Mouse (Mus musculus): ENCODE measurements around the gene Leo1. TPM values are rescaled to one million over a fixed set of nuclear protein-coding genes. Genes with fewer than 3 reads are reported as not detected.
"Not testable (repeated sequence)": the region's sequence is repeated elsewhere in the genome, so short reads cannot be mapped to it uniquely, and the experiment has no call there.

Gene Leo1
- polyA plus RNA-seq, 1 experiment from 2014 or later: 51.1 TPM

DNA sequence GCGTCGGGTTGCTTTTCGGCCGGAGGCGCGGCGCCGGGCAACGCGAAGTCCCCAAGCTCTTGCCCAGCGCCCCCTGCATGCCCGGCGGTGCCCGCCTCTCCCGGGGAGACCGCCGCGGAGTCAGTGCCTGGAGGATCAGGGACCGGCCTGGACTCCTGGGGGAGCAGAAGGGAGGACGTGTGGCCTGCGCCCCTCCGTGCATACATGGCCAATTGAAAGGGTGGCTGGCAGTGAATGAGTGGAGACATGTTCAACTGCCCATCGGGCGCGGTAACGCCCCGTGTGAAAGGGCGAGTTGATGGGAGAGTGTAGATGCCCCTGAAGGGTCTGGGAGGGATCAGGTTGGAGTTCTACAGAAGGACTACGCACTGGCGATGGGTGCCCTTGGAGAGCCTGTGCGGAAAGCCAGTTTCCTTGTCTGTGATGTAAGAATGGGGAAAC is 387 bp downstream of the Leo1 start:
- Histone ChIP-seq H3K9me3 (no peaks in the 10 kb centered on the region), H3K36me3 (peaks cover 19% of the 10 kb centered on the region), H3K9ac (peak overlapping the region; percentile 87), H3K4me3 (peak overlapping the region; percentile 79), H3K4me1 (peaks cover 17% of the 10 kb centered on the region), H3K27ac (peak overlapping the region; percentile 90), H3K27me3 (no peaks in the 10 kb centered on the region), H3K4me2 (peak overlapping the region; percentile 76)
- 0% methylated on average over 21 of the region's 31 CpGs for WGBS
- peak; percentile 78 for ATAC-seq (ENCODE audit: insufficient number of reproducible peaks, insufficient read depth, low FRiP score, low TSS enrichment, low read depth)

DNA sequence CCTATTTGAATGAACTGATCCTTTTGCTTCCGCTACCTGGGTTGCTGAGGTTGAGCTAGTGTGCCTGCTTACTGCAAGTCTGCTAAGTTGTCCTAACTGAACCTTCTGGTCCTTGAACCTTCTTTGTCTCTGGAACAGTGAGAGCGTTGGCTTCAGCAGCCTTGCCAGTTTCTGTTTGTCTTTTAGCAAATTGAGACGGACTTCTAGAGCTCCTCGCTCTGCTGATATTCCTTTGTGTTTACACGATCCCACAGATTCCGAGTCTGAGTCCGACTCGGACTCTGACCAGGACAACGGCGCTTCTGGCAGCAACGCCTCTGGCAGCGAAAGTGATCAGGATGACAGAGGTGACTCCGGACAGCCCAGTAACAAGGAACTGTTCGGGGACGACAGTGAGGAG is 3.7 kb downstream of the Leo1 start:
- Histone ChIP-seq H3K4me1 (peaks cover 22% of the 10 kb centered on the region), H3K4me3 (no peak overlapping the region), H3K27ac (no peak overlapping the region), H3K4me2 (no peak overlapping the region), H3K9me3 (no peaks in the 10 kb centered on the region), H3K9ac (no peak overlapping the region), H3K36me3 (peaks cover 52% of the 10 kb centered on the region), H3K27me3 (no peaks in the 10 kb centered on the region)
- WGBS: 92% methylated on average over 15 of the region's 15 CpGs
- ATAC-seq (ENCODE audit: insufficient number of reproducible peaks, insufficient read depth, low FRiP score, low TSS enrichment, low read depth): no peak

DNA sequence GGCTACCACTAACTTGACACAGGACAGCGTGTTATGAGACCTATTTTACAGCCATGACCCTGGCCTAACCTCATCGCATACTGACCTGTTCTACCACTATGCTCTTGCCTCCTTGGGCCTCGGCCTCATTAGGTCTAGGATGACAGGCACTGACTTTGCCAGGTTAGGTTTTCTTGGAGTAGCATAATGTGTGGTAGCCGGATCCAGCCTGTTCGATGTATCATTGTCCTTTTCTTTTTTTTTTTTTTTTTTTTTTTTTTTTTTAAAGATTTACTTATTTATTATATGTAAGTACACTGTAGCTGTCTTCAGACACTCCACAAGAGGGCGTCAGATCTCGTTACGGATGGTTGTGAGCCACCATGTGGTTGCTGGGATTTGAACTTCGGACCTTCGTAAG is 5.2 kb downstream of the Leo1 start:
- peaks cover 64% of the 10 kb centered on the region for H3K36me3 ChIP-seq
- not testable (repeated sequence) for H3K27me3 ChIP-seq; H3K4me3 ChIP-seq; H3K9ac ChIP-seq; H3K27ac ChIP-seq; ATAC-seq (ENCODE audit: insufficient number of reproducible peaks, insufficient read depth, low FRiP score, low TSS enrichment, low read depth); H3K9me3 ChIP-seq; H3K4me2 ChIP-seq
- WGBS: 84% methylated on average over 10 of the region's 10 CpGs
- H3K4me1 ChIP-seq: peaks cover 22% of the 10 kb centered on the region

DNA sequence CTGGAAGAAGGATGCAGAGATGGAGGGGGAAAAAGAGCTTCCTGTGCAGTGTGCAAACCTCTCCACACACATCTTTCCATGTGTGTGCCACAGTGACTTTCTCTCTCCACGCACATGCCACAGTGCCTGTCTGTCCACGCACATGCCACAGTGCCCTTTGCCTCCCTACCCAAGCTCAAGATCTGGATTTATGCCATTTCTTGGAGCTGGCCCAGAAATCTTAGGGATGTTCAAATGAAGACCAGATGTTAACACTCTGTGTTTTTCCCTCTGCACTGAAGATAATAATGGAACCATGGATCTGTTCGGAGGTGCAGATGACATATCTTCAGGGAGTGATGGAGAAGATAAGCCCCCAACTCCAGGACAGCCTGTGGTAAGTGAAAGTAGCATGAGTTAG is 6.7 kb downstream of the Leo1 start:
- peaks cover 10% of the 10 kb centered on the region for H3K4me1 ChIP-seq
- H3K36me3 ChIP-seq: peaks cover 77% of the 10 kb centered on the region
- no peak overlapping the region for H3K27ac ChIP-seq
- H3K9me3 ChIP-seq: no peaks in the 10 kb centered on the region
- ATAC-seq (ENCODE audit: insufficient number of reproducible peaks, insufficient read depth, low FRiP score, low TSS enrichment, low read depth): no peak
- H3K27me3 ChIP-seq: no peaks in the 10 kb centered on the region
- WGBS: 60% methylated on average over 3 of the region's 3 CpGs
- H3K4me3 ChIP-seq: no peak overlapping the region
- no peak overlapping the region for H3K9ac ChIP-seq
- H3K4me2 ChIP-seq: no peak overlapping the region

DNA sequence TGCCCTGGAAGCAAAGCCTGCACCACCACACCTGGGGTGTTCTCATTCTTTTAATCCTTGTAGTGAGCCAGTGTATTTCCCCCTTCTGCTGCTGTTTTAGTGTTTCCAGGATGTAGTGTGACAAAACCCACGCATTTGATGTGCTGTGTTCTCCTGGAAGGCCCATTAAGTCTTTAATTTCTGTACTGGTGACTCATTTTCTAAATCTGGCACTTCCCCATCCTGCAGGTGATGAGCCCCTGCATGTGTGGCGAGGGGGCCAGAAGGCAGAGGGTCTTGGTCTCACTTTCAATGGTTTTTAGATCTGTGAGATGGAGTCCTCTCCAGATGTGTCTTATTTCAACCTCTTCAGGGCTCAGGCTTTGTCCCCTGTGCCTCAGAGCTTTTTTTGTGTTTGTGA is 12.7 kb downstream of the Leo1 start:
- peaks cover 94% of the 10 kb centered on the region for H3K36me3 ChIP-seq
- H3K4me2 ChIP-seq: no peak overlapping the region
- ATAC-seq (ENCODE audit: insufficient number of reproducible peaks, insufficient read depth, low FRiP score, low TSS enrichment, low read depth): no peak

DNA sequence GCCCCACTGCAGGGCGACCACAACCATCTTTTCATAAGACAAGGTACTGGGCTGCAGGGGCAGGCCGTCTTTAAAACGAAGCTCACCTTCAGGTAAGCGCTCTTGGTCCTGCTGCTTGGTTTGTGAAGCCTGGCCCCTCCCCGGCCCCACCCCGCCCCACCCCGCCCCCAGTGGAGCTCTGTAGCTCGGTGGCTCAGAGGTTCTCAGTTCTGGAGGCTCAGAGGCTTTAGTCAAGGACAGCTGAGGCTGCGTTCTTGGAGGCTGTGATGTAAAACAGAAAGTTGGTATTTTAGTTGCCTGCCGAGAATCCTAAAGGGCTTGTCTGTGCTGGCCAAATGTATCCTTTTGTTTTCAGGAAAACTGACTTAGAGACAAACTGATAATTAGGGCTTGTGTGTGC is 14.4 kb downstream of the Leo1 start:
- WGBS: 75% methylated on average over 10 of the region's 10 CpGs
- Histone ChIP-seq H3K4me1 (no peaks in the 10 kb centered on the region), H3K9ac (no peak overlapping the region), H3K36me3 (peaks cover 96% of the 10 kb centered on the region), H3K27me3 (no peaks in the 10 kb centered on the region), H3K4me2 (no peak overlapping the region), H3K27ac (no peak overlapping the region), H3K4me3 (no peak overlapping the region), H3K9me3 (no peaks in the 10 kb centered on the region)
- ATAC-seq (ENCODE audit: insufficient number of reproducible peaks, insufficient read depth, low FRiP score, low TSS enrichment, low read depth): no peak

More for the DNA sequence above, 12.7 kb downstream of the Leo1 start:
- Histone ChIP-seq H3K27me3 (no peaks in the 10 kb centered on the region), H3K4me1 (no peaks in the 10 kb centered on the region), H3K9ac (no peak overlapping the region), H3K4me3 (no peak overlapping the region), H3K27ac (no peak overlapping the region), H3K9me3 (no peaks in the 10 kb centered on the region)
- WGBS: 90% methylated on average over 2 of the region's 2 CpGs

DNA sequence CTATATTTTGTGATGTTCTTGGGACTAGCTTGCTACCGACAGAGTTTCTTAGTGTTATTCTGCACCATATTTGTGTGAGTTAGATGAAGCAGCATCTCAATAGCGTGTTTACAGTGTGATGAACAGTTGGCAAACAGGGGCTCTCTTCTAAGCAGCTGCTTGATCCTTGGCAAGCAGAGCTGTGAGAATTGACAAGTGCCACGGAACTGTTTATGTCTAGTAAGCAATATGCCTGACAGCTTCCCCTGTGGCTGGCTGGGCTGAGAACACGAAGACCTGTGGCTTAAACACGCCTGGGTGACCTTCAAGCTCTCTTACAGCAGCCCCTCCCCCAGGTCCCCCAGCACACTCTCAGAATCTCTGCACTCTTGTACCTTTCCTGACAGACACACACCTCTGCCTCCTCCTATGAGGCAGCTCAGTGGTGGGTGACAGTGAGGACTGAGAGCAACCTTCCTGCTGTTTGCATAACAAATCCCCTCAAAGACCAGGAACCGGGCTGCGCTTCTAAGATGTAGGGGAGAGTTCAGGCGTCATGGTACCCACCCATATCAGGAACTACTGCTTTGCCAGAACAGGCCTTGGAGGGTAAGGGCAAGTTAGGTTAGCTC is 21.8 kb downstream of the Leo1 start:
- Histone ChIP-seq H3K4me2 (no peak overlapping the region), H3K36me3 (peaks cover 95% of the 10 kb centered on the region), H3K9ac (no peak overlapping the region), H3K4me3 (no peak overlapping the region), H3K27ac (no peak overlapping the region), H3K27me3 (no peaks in the 10 kb centered on the region), H3K9me3 (no peaks in the 10 kb centered on the region), H3K4me1 (no peaks in the 10 kb centered on the region)
- ATAC-seq (ENCODE audit: insufficient number of reproducible peaks, insufficient read depth, low FRiP score, low TSS enrichment, low read depth): no peak
- WGBS: 80% methylated on average over 8 of the region's 8 CpGs

DNA sequence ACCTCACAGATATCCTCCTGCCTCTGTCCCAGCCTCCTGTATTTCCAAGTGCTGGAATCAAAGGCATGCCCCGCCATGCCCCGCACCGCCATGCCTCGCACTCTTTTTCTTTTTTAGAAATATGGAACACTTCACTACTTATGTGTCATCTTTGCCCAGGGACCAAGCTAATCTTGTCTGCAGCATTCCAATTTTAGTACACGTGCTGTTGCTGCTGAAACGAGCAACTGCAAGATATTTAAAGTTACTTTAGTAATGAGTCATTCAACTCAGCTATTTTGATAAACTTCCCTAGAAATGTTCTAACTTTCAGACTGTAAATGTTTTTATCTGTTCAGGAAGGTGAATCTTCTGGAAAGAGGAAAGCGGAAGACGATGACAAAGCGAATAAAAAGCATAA is 24.5 kb downstream of the Leo1 start:
- no peaks in the 10 kb centered on the region for H3K9me3 ChIP-seq
- no peaks in the 10 kb centered on the region for H3K4me1 ChIP-seq
- H3K36me3 ChIP-seq: peaks cover 76% of the 10 kb centered on the region
- H3K4me2 ChIP-seq: no peak overlapping the region
- no peak overlapping the region for H3K27ac ChIP-seq
- no peaks in the 10 kb centered on the region for H3K27me3 ChIP-seq
- H3K4me3 ChIP-seq: no peak overlapping the region
- no peak overlapping the region for H3K9ac ChIP-seq
- WGBS: 93% methylated on average over 9 of the region's 9 CpGs
- ATAC-seq (ENCODE audit: insufficient number of reproducible peaks, insufficient read depth, low FRiP score, low TSS enrichment, low read depth): no peak

DNA sequence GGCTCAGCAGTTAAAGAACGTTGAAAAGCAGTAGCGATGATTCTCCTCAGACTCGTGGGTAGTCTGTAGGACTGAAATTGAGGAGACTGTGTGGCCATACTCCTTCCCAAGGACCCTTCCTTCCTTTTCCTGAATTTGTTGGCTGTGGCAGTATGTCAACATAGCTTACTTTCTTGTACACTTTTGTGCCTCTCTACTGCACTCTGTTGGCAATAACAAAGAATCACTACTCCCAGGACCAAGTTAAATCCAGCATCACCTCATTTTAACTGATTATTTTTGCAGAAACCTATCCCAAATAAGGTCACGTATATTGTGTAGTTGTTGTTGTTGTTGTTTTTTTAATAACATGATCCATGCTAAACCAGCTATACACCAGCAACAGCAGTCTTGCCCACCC is 25.3 kb downstream of the Leo1 start:
- WGBS: 96% methylated on average over 4 of the region's 4 CpGs
- no peak overlapping the region for H3K27ac ChIP-seq
- no peaks in the 10 kb centered on the region for H3K27me3 ChIP-seq
- H3K36me3 ChIP-seq: peaks cover 76% of the 10 kb centered on the region
- no peak overlapping the region for H3K4me2 ChIP-seq
- H3K9me3 ChIP-seq: no peaks in the 10 kb centered on the region
- no peak overlapping the region for H3K9ac ChIP-seq
- ATAC-seq (ENCODE audit: insufficient number of reproducible peaks, insufficient read depth, low FRiP score, low TSS enrichment, low read depth): no peak
- no peaks in the 10 kb centered on the region for H3K4me1 ChIP-seq
- H3K4me3 ChIP-seq: no peak overlapping the region

DNA sequence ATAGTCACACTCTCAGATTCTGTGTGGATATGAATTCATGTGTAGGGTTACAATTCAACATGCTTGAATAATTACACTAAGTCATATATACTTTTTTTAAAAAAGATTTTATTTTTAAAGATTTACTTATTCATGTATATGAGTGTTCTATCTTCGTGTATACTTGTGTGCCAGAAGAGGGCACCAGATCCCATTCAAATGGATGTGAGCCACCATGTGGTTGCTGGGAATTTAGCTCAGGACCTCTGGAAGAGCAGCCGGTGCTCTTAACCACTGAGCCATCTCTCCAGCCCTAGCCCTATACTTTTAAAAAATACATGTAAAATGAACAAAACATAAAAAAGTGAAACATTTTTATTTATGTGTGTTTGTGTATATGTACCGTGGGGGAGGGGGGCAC is 26.3 kb downstream of the Leo1 start:
- H3K4me2 ChIP-seq: no peak overlapping the region
- no peak overlapping the region for H3K9ac ChIP-seq
- no peaks in the 10 kb centered on the region for H3K4me1 ChIP-seq
- H3K4me3 ChIP-seq: no peak overlapping the region
- no peaks in the 10 kb centered on the region for H3K27me3 ChIP-seq
- peaks cover 75% of the 10 kb centered on the region for H3K36me3 ChIP-seq
- ATAC-seq (ENCODE audit: insufficient number of reproducible peaks, insufficient read depth, low FRiP score, low TSS enrichment, low read depth): no peak
- 97% methylated on average over 3 of the region's 3 CpGs for WGBS
- no peak overlapping the region for H3K27ac ChIP-seq
- no peaks in the 10 kb centered on the region for H3K9me3 ChIP-seq

DNA sequence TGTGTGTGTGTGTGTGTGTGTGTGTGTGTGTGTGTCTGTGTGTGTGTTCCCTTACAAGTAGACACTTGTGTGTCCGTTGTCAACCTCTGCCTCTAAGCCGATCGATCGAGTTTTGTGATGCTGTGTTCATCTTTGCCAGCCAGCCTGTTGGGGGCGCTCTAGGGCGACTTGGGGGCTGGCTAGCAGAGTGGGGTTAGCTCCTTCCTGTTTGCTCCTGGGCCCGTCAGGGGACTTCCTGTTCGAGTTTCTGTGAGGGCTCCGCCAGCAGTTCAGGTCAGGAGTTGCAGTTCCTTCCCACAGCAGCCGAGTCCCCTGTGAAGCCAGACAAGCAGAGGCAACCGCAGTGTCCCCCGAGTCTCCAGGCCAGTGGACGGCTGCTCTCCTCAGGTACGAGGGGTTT is 27.0 kb downstream of the Leo1 start:
- ATAC-seq (ENCODE audit: insufficient number of reproducible peaks, insufficient read depth, low FRiP score, low TSS enrichment, low read depth): no peak
- H3K27ac ChIP-seq: no peak overlapping the region
- H3K4me2 ChIP-seq: no peak overlapping the region
- no peaks in the 10 kb centered on the region for H3K4me1 ChIP-seq
- no peaks in the 10 kb centered on the region for H3K27me3 ChIP-seq
- peaks cover 75% of the 10 kb centered on the region for H3K36me3 ChIP-seq
- WGBS: 82% methylated on average over 14 of the region's 14 CpGs
- no peak overlapping the region for H3K4me3 ChIP-seq
- H3K9ac ChIP-seq: no peak overlapping the region
- no peaks in the 10 kb centered on the region for H3K9me3 ChIP-seq

DNA sequence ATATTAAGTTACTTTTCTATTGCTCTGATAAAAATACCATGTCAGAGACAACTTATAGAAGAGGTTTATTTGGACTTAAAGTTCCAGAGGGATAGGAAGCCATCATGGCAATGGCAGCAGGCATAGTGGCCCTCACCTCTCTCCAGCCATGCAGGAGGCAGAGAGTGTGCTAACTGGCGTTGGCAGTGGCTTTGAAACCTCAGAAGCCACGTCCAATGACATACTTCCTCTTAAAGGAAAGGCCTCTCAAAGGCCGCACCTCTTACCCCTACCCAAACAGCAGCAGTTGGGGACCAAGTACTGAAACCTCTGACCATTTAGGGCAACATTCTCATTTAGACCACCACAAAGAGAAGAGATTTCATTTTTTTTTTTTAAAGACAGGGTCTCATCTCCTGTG is 35.9 kb downstream of the Leo1 start:
- no peak for ATAC-seq (ENCODE audit: insufficient number of reproducible peaks, insufficient read depth, low FRiP score, low TSS enrichment, low read depth)
- Histone ChIP-seq H3K9me3 (no peaks in the 10 kb centered on the region), H3K4me1 (0 out of 2 replicates have a peak, but pooled peaks cover 7% of the 10 kb centered on the region), H3K4me3 (no peak overlapping the region), H3K27ac (no peak overlapping the region), H3K4me2 (no peak overlapping the region), H3K9ac (no peak overlapping the region), H3K36me3 (peaks cover 21% of the 10 kb centered on the region), H3K27me3 (no peaks in the 10 kb centered on the region)
- WGBS: 70% methylated on average over 3 of the region's 3 CpGs
